Mouse (Mus musculus) 416B (cell line): Measurements from ENCODE around the gene Nos1ap.

Source experiments
- DNase-seq: peaks from one replicate; pipeline ENCODE4 v3.0.0; 2011; ENCODE audit warnings: low read depth

Nos1ap gene

GRCm38 (mm10) chr1:170501970-170502369 lies 87.7 kb downstream of the Nos1ap start:
- DNase-seq: no peak

- DNase-seq: no peak
Observed at GRCm38 (mm10) chr1:170501556-170501955, 88.1 kb downstream of the Nos1ap start.

- DNase-seq: no peak
Observed at GRCm38 (mm10) chr1:170499891-170500290, 89.8 kb downstream of the Nos1ap start.

- DNase-seq: no peak
Observed at GRCm38 (mm10) chr1:170499466-170499865, 90.2 kb downstream of the Nos1ap start.

GRCm38 (mm10) chr1:170498645-170499044 lies 91.0 kb downstream of the Nos1ap start:
- DNase-seq: no peak

- DNase-seq: peak; percentile 17
Observed at GRCm38 (mm10) chr1:170496221-170496620, 93.4 kb downstream of the Nos1ap start.

GRCm38 (mm10) chr1:170495538-170496183 lies 94.0 kb downstream of the Nos1ap start:
- peak; percentile 19 for DNase-seq

GRCm38 (mm10) chr1:170492527-170492926 lies 97.1 kb downstream of the Nos1ap start:
- DNase-seq: no peak

GRCm38 (mm10) chr1:170492027-170492426 lies 97.6 kb downstream of the Nos1ap start:
- no peak for DNase-seq

GRCm38 (mm10) chr1:170489936-170490335 lies 99.7 kb downstream of the Nos1ap start:
- no peak for DNase-seq

- DNase-seq: no peak
Observed at GRCm38 (mm10) chr1:170489450-170489849, 100.2 kb downstream of the Nos1ap start.

GRCm38 (mm10) chr1:170485119-170485518 lies 104.5 kb downstream of the Nos1ap start:
- DNase-seq: no peak

- no peak for DNase-seq
Observed at GRCm38 (mm10) chr1:170482236-170482905, 107.3 kb downstream of the Nos1ap start.

GRCm38 (mm10) chr1:170481093-170481492 lies 108.6 kb downstream of the Nos1ap start:
- DNase-seq: peak; percentile 18

- no peak for DNase-seq
Observed at GRCm38 (mm10) chr1:170479458-170479798, 110.2 kb downstream of the Nos1ap start.

- DNase-seq: no peak
Observed at GRCm38 (mm10) chr1:170478791-170479457, 110.7 kb downstream of the Nos1ap start.

GRCm38 (mm10) chr1:170477636-170478600 lies 111.7 kb downstream of the Nos1ap start:
- DNase-seq: peak; percentile 73

GRCm38 (mm10) chr1:170473460-170473859 lies 116.2 kb downstream of the Nos1ap start:
- peak; percentile 44 for DNase-seq

GRCm38 (mm10) chr1:170472861-170473260 lies 116.8 kb downstream of the Nos1ap start:
- no peak for DNase-seq

GRCm38 (mm10) chr1:170466099-170467009 lies 123.3 kb downstream of the Nos1ap start:
- DNase-seq: peak; percentile 29

GRCm38 (mm10) chr1:170462140-170462539 lies 127.5 kb downstream of the Nos1ap start:
- DNase-seq: no peak
